Mouse (Mus musculus) forebrain, embryonic 11.5 days (tissue): ENCODE measurements around the gene Mdn1. TPM values are rescaled to one million over a fixed set of nuclear protein-coding genes. Genes with fewer than 3 reads are reported as not detected.
A peak's percentile ranks its signal among the peaks of the same experiment; 100 is the strongest.

Source experiments
- ATAC-seq: fragments of 200-750 bp; cut with Nextera tagmentation; replicated peaks from 2 replicates; pipeline ENCODE4 v1.8.0; 2017; ENCODE audit warnings: moderate TSS enrichment; ENCODE audit not compliant: low FRiP score
- DNase-seq: peaks from one replicate; pipeline ENCODE4 v3.0.0-alpha.2; 2017; ENCODE audit warnings: low spot score
- H3K27ac ChIP-seq: fragments of 300-500 bp; sonication (generic); 2 replicates; pipeline ENCODE4 v1.5.1; 2014; ENCODE audit warnings: low read depth, low read length
- H3K27me3 ChIP-seq: fragments of 300-500 bp; sonication (generic); 2 replicates; pipeline ENCODE4 v1.6.1; 2014; ENCODE audit warnings: mild to moderate bottlenecking, low read length, mixed read lengths; ENCODE audit not compliant: control insufficient read depth, insufficient read depth
- H3K36me3 ChIP-seq: fragments of 300-500 bp; sonication (generic); 2 replicates; pipeline ENCODE4 v1.6.1; 2014; ENCODE audit warnings: mild to moderate bottlenecking, low read length, moderate library complexity, mixed read lengths; ENCODE audit not compliant: control insufficient read depth, insufficient read depth
- H3K4me1 ChIP-seq: fragments of 300-500 bp; sonication (generic); replicated peaks from 2 replicates; pipeline ENCODE4 v1.6.1; 2014; ENCODE audit warnings: low read length, mixed read lengths; ENCODE audit not compliant: control insufficient read depth, insufficient read depth
- H3K4me2 ChIP-seq: fragments of 300-500 bp; sonication (generic); 2 replicates; pipeline ENCODE4 v1.6.1; 2014; ENCODE audit warnings: low read depth, mild to moderate bottlenecking, low read length, moderate library complexity, mixed read lengths; ENCODE audit not compliant: severe bottlenecking
- H3K4me3 ChIP-seq: fragments of 300-500 bp; sonication (generic); 2 replicates; pipeline ENCODE4 v1.5.1; 2014; ENCODE audit warnings: low read depth, low read length
- H3K9ac ChIP-seq: fragments of 300-500 bp; sonication (generic); 2 replicates; pipeline ENCODE4 v1.6.1; 2014; ENCODE audit warnings: low read length
- H3K9me3 ChIP-seq: fragments of 300-500 bp; sonication (generic); 2 replicates; pipeline ENCODE4 v1.6.1; 2016; ENCODE audit warnings: low read length, mixed read lengths; ENCODE audit not compliant: control insufficient read depth
- WGBS: fragments of 180-500 bp; shearing (Covaris S2); extraction: QIAGEN DNeasy Blood & Tissue Kit; methylation state at CpG from one replicate; pipeline ENCODE4 v1.1.7; 2014; 5-methylcytosine and 5-hydroxymethylcytosine counted together
- polyA plus RNA-seq: library from polyadenylated mRNA; unstranded; fragments of >200 nt; fragmentation: Nextera tagmentation; extraction: Ambion mirVana; gene quantifications from 2 replicates; pipeline ENCODE4 v1.2.1, GENCODE M21; 2014

Mdn1 gene
- polyA plus RNA-seq, 1 experiment from 2014 or later: 30.8 TPM

GRCm38 (mm10) chr4:32800577-32801170 lies 143.8 kb downstream of the Mdn1 start:
- no peaks in the 10 kb centered on the region for H3K36me3 ChIP-seq
- DNase-seq (no peak), ATAC-seq (peak; percentile 74)
- H3K4me3 ChIP-seq: peak overlapping the region; percentile 73
- peak overlapping the region; percentile 75 for H3K4me2 ChIP-seq
- WGBS: 7% methylated on average over 9 of the region's 9 CpGs
- H3K9ac ChIP-seq: peak overlapping the region; percentile 93
- H3K27me3 ChIP-seq: no peaks in the 10 kb centered on the region
- 0 out of 2 replicates have a peak, but pooled peaks cover 2% of the 10 kb centered on the region for H3K4me1 ChIP-seq
- H3K27ac ChIP-seq: peak overlapping the region; percentile 98
- no peaks in the 10 kb centered on the region for H3K9me3 ChIP-seq

DNA sequence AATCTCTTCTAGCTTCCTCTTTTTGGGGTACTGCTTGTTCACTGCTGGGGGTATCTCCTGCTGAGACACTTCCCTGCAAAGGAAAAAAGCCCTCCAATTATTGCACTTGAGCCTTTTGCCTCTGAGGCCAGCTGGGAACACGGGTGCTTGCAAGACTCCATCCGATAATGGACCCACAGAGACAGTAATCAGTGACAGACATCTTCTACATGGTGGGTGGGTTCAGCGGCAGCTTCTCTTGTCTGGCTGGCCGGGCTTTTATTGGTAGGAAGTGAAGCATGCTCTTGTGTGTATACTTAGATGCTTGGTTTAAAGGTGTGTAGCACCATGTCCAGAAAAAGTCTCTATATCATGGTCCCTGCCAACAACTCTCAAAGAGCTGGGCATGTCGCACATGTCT lies 160.6 kb downstream of the Mdn1 start:
- H3K4me3 ChIP-seq: no peak overlapping the region
- no peaks in the 10 kb centered on the region for H3K4me1 ChIP-seq
- no peaks in the 10 kb centered on the region for H3K9me3 ChIP-seq
- no peak overlapping the region for H3K9ac ChIP-seq
- DNase-seq: no peak
- ATAC-seq: no peak
- H3K4me2 ChIP-seq: no peak overlapping the region
- no peak overlapping the region for H3K27ac ChIP-seq
- no peaks in the 10 kb centered on the region for H3K27me3 ChIP-seq
- 75% methylated on average over 5 of the region's 5 CpGs for WGBS
- H3K36me3 ChIP-seq: no peaks in the 10 kb centered on the region

DNA sequence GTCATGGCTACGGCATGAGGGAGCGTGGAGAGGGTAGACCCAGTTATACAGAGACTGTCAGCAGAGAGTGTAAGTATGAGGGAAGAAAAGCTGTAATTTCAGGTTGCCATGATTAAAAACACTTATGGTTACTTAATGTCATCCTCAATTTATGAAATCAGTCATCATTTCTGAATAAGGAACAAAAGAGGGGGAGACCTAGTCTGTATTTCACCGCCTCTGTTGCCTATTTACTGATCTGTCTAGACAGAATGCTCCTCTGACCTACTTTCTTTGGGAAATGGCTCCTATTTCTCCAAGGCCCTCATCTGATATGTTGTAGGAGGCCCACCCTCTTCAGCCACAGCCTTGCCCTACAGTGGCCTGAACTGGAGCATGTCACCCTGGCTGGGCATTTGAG lies 163.8 kb downstream of the Mdn1 start:
- ATAC-seq (no peak), DNase-seq (no peak)
- no peak overlapping the region for H3K9ac ChIP-seq
- H3K36me3 ChIP-seq: no peaks in the 10 kb centered on the region
- no peaks in the 10 kb centered on the region for H3K4me1 ChIP-seq
- no peaks in the 10 kb centered on the region for H3K27me3 ChIP-seq
- no peaks in the 10 kb centered on the region for H3K9me3 ChIP-seq
- WGBS: 96% methylated on average over 3 of the region's 3 CpGs
- no peak overlapping the region for H3K4me2 ChIP-seq
- H3K27ac ChIP-seq: no peak overlapping the region
- H3K4me3 ChIP-seq: no peak overlapping the region

GRCm38 (mm10) chr4:32824254-32824653 lies 167.3 kb downstream of the Mdn1 start:
- H3K27me3 ChIP-seq: no peaks in the 10 kb centered on the region
- ATAC-seq (no peak), DNase-seq (no peak)
- no peak overlapping the region for H3K4me3 ChIP-seq
- no peaks in the 10 kb centered on the region for H3K36me3 ChIP-seq
- no peak overlapping the region for H3K4me2 ChIP-seq
- no peaks in the 10 kb centered on the region for H3K4me1 ChIP-seq
- 70% methylated on average over 8 of the region's 8 CpGs for WGBS
- no peak overlapping the region for H3K27ac ChIP-seq
- H3K9me3 ChIP-seq: no peaks in the 10 kb centered on the region
- H3K9ac ChIP-seq: no peak overlapping the region

Other genes starting within 250 kb of the Mdn1 start
- 0.15 TPM in 1 of 2 replicates, not detected in the other for gene Gja10, start 54.4 kb upstream of the Mdn1 start, polyA plus RNA-seq
- 65.5 and 70.2 TPM in 2 replicates for gene Casp8ap2, start 41.7 kb upstream of the Mdn1 start, polyA plus RNA-seq
- gene Lyrm2, start 143.1 kb downstream of the Mdn1 start, polyA plus RNA-seq: 122 and 133 TPM in 2 replicates